Mouse (Mus musculus): ENCODE results near the gene Gm28042.

DNA sequence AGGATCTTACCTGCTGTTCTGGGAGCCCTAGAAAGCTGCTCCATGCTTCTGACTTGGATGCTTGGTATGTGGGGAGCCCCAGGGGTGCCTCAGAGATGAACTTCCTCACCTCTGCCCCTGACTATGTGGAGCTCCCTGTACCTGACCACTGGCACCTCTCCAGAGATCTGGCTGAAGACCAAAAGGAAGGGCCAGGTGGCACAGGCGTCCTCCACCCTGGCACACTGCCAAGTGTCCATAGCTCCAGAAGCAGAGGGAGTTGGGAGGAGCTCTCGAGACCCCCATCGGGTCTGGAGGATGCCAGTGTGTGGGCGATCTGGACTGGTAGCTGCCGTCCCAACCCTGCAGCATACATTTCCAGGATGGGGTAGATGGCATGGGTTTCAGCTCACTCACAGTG is 6.4 kb downstream of the Gm28042 start:
- TF ChIP-seq CTCF (IDR thresholded peaks at IDR 0.05; ENCODE audit: low read depth) (no peak), EP300 (IDR thresholded peaks at IDR 0.05; ENCODE audit: low read depth) (no peak)

All from liver, embryonic 14.5 days (tissue).